Mouse (Mus musculus) liver, postnatal 0 days (tissue): ENCODE results near the gene Exosc2.
A peak's percentile ranks its signal among the peaks of the same experiment; 100 is the strongest.

Experiments used
- CTCF ChIP-seq: sonication (generic); IDR thresholded peaks from 2 replicates; pipeline ENCODE4 v1.5.1; 2016; ENCODE audit warnings: antibody characterized with exemption, low read depth
- EP300 ChIP-seq: IDR thresholded peaks from 2 replicates; pipeline ENCODE4 v1.6.1; 2016; ENCODE audit warnings: antibody characterized with exemption, low read depth, mild to moderate bottlenecking

DNA sequence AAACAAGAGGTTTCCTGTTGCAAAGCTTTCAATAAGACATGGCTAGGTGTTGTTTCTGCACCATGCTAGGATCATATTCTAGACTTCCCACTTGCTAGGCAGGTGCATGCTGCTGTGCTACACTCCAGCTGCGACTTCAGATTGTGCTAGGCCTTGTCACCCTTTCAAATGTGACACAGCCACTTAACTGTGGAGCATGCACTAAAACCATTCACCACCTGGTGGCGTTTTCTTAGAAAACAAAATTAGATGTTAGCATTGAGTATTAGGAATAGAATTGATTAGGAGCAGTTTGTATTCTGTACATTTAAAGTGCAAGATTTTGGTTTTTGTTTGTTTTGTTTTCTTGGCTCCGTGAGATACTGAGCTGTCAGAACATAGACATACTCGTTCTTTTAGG is 50.3 kb downstream of the Exosc2 start:
- peak; percentile 54 for TF ChIP-seq CTCF
- no peak for TF ChIP-seq EP300
